Mouse (Mus musculus): Measurements from ENCODE around the gene Guk1. TPM values are rescaled to one million over a fixed set of nuclear protein-coding genes. Genes with fewer than 3 reads are reported as not detected.

The Guk1 gene
- total RNA-seq, 2 experiments from 2014 or later = 88.3 to 117 TPM

GRCm38 (mm10) chr11:59169807-59170206, 22.2 kb downstream of the Guk1 start:
- intact Hi-C loops (cut with DNase I) = no loop called here
- no peak for DNase-seq

GRCm38 (mm10) chr11:59165616-59166241, 26.3 kb downstream of the Guk1 start:
- DNase-seq = peak in 1 of 2 experiments; percentile 0
- intact Hi-C loops (cut with DNase I) = no loop called here

- intact Hi-C loops (cut with DNase I) = no loop called here
- peak in 1 of 2 experiments; percentile 17 for DNase-seq
These were observed 27.6 kb downstream of the Guk1 start for GRCm38 (mm10) chr11:59164384-59164783.

GRCm38 (mm10) chr11:59163255-59164236, 28.5 kb downstream of the Guk1 start, which contains the start of gene Iba57:
Iba57 (minus strand) TSS chr11:59163739.
- intact Hi-C loops (cut with DNase I) = loop anchor here (2.0 kb wide), 1 partner anchor 65 kb away; the partner anchor contains the start of gene Arf1
- DNase-seq = peak; percentile 94 to 98

GRCm38 (mm10) chr11:59162443-59163254, 29.4 kb downstream of the Guk1 start:
- intact Hi-C loops (cut with DNase I) = loop anchor here (2.0 kb wide), 1 partner anchor 66 kb away; the partner anchor contains the start of gene Arf1
- no peak for DNase-seq

DNA sequence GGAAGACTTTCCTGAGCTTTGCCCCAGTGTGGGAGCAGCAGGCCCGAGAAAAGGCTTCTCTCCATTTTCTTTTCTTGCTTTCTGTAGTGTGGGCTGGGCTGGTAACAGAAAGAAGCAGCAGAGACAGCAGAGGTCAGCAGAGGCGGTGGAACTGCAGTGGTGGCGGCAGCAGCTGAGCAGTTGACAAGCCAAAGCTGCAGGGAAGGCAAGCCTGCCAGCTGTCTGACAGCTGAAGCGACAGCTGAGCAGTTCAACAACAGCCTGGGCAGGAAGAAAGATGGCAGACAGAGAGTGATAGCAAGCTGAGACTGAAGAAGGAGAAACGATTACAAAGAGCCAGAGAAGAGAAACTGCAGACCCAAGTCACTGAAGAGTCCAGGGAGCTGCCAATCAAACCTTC, 30.6 kb downstream of the Guk1 start:
- peak in 1 of 2 experiments; percentile 35 for DNase-seq
- intact Hi-C loops (cut with DNase I) = no loop called here

- intact Hi-C loops (cut with DNase I) = no loop called here
These were observed 32.5 kb downstream of the Guk1 start for GRCm38 (mm10) chr11:59159558-59159957.

DNA sequence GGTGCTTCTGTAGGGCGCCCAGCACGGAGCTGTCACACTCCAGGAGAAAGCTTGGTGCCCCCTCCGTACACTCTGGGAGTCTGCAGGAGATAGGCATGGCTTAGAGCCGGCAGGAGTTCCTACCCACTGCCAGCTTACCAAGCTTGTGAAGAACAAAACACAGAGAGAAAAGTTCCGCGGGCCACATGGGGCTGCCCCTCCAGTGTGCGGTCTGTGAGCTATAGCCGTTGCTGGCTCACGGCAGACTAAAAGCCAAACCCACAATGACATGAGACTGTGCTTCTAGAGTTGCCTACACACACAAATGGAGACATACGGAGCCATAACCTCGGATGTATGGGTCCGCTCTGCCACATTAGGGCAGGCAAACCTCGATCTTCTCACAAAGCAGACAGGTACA, 32.9 kb downstream of the Guk1 start:
- intact Hi-C loops (cut with DNase I) = no loop called here
- no peak for DNase-seq

More at GRCm38 (mm10) chr11:59159558-59159957, 32.5 kb downstream of the Guk1 start:
- DNase-seq = no peak

GRCm38 (mm10) chr11:59155900-59156299, 36.1 kb downstream of the Guk1 start:
- intact Hi-C loops (cut with DNase I) = no loop called here
- DNase-seq = no peak

GRCm38 (mm10) chr11:59154220-59154619, 37.8 kb downstream of the Guk1 start:
- DNase-seq = no peak
- intact Hi-C loops (cut with DNase I) = no loop called here

DNA sequence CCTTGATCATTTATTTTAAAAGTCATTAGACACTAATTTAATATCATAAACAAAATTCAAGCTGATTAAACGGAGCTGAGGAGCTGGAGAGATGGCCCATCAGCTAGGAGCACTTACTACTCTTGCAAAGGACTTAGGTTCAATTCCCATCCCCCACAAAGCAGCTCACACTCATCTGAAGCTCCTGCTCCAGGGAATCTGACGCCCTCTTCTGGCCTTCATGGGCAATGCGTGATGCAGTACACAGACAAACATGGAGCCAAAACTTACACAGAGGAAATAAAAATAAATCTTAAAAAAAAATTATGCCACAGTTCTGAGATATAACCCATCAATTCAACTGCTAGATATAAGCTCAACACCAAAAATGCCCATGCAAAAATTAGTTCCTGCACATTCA, 40.3 kb downstream of the Guk1 start:
- no peak for DNase-seq
- intact Hi-C loops (cut with DNase I) = no loop called here

- DNase-seq = no peak
These were observed 42.7 kb downstream of the Guk1 start for GRCm38 (mm10) chr11:59149302-59149701.

GRCm38 (mm10) chr11:59142962-59143361, 49.0 kb downstream of the Guk1 start:
- DNase-seq = no peak
- intact Hi-C loops (cut with DNase I) = no loop called here

More at GRCm38 (mm10) chr11:59149302-59149701, 42.7 kb downstream of the Guk1 start:
- intact Hi-C loops (cut with DNase I) = no loop called here

- intact Hi-C loops (cut with DNase I) = no loop called here
- no peak for DNase-seq
These were observed 50.1 kb downstream of the Guk1 start for GRCm38 (mm10) chr11:59141772-59142370.

- intact Hi-C loops (cut with DNase I) = no loop called here
- peak in 1 of 2 experiments; percentile 38 for DNase-seq
These were observed 53.2 kb downstream of the Guk1 start for GRCm38 (mm10) chr11:59138537-59139486.

- DNase-seq = no peak
- intact Hi-C loops (cut with DNase I) = no loop called here
These were observed 54.9 kb downstream of the Guk1 start for GRCm38 (mm10) chr11:59136994-59137706.

DNA sequence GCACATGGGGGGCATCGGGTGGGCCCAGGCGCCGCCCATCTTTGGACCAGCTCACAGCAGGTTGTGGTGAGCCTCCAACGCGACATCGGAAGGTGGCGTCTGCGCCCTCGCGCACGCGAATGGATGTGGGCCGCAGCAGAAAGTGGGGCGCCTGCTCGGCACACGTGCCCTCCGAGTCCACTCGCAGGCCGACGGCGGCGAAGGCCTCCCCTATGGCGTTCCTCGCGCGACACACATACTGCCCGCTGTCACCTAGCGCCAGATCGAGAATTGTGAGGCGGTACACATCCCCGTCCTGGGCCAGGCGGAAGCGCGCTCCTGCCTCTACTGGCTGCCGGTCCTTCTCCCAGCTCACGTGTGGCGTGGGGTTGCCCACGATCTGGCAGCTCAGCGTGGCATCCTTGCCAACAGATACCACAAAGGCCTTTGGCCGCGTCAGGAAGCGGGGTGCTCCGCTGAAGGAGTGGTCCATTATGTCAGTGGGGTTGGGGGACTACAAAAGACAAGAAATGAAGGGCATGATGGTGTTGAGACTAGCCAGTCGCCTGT, 56.0 kb downstream of the Guk1 start, which contains the start of gene Obscn:
Gene Obscn (minus strand): TSS at position 499 of the 549 bp plus-strand sequence.
- intact Hi-C loops (cut with DNase I) = no loop called here
- DNase-seq = no peak

All from heart, postnatal 36 days (tissue).